Mouse (Mus musculus) frontal cortex, adult 2 months (tissue): ENCODE measurements around the gene Rexo1. TPM values are rescaled to one million over a fixed set of nuclear protein-coding genes. Genes with fewer than 3 reads are reported as not detected.

Experiments
- DNase-seq, 2 experiments: peaks; one replicate each; pipeline ENCODE4 v3.0.0; 2022; ENCODE audit warnings: low spot score in 1 of 2; ENCODE audit errors: extremely low spot score in 1 of 2
- polyA plus RNA-seq: library from polyadenylated mRNA; depleted of rRNA; stranded (reverse); fragments of >200 nt; gene quantifications from 2 replicates; pipeline ENCODE4 v1.2.3, GENCODE M21; 2012

Rexo1 gene
- polyA plus RNA-seq, 1 experiment, result 45.5 TPM

DNA sequence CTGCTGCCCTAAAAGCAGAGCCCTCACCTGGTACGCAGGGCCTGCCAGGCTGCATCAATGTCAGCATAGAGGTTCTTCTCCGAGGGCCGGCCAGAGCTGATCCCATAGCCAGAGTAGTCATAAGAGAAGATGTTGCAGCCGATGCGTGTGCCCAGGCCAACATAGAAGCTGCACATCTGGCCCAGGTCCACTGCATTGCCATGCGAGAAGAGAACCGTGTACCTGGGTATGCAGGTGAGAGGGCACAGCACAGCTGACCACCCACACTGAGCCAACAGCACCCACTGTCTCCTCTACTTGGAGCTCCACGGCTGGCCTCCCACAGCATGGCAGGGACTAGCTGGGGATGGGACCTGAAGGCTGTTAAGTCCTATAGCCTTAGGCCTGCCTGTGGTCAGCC is 24.2 kb upstream of the Rexo1 start:
- DNase-seq, result no peak

GRCm38 (mm10) chr10:80584642-80585552 is 23.5 kb upstream of the Rexo1 start:
- no peak for DNase-seq

DNA sequence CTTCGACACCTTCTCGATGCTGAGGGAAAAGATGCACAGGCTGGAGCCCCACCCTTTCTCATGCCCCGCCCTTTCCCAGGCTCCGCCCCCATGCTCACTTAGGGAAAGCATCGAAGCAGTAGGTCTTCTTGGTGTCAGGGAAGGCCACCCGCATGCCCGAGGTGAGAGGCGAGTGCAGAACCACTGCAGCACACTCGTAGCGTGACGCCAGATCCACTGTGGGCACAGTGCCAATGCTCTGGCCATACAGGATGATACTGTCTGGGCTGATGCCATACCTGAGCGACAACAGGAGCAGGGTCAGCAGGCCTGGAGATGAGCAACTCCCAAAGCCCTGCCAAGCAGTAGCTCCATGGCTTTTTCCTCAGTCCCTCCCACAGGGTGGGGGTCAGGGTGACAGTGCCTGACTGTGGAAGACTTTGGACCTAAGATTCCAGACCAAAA is 22.7 kb upstream of the Rexo1 start:
- DNase-seq, result no peak

- no peak for DNase-seq
These were observed 21.7 kb upstream of the Rexo1 start for GRCm38 (mm10) chr10:80583047-80583446.

- DNase-seq, result peak in 1 of 2 experiments; percentile 64
These were observed 17.6 kb upstream of the Rexo1 start for GRCm38 (mm10) chr10:80578911-80579310.

- DNase-seq, result peak in 1 of 2 experiments; percentile 67
These were observed 16.9 kb upstream of the Rexo1 start for GRCm38 (mm10) chr10:80578131-80578750.

DNA sequence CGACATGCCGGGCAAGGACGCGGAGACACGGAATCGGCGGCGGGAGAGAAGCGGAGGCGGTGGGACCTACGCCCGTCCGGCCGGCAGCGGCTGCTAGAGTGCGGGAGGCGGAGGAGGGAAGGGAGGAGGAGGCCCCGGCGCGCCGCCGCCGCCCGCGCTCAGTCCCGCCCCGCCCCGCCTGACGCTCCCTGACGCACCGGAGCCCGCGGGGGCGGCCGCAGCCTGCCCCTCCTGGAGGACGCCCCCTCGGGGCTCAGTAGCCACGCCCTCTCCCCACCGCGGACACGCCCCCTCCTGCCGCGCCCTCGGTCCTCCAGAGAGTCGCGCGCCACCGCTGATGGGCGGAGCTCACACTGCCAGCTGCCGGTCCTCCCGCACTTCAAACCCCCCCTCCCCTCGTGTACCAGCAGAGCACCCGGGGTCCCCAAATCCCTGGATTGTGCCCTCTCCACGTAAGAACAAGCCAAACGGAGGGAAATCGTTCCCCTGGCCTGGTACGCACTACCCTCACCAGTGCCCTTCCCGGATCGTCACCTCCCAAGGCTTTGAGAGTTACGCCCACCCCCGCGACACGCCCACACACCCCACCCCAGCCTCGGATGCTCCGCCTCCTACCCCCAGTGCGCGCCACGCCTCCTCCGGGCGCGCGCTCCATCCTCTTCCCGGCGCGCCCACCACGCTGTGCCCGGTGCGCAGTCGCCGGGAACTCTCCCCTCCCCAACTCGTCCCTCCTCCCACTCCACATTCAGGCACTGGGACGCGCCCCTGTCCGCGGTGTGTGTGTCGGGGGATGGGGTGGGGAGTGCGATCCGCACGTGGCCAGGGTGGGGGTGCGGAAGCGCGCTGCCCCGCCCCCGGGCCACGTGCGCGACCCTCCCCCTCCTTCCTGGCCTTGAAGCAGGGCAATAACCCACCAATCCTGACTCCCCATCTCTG is 16.1 kb upstream of the Rexo1 start, which contains the start of gene Klf16:
Gene Klf16 (minus strand): TSS at position 127 of the 936 bp plus-strand sequence.
- DNase-seq, result peak; percentile 90 to 94

GRCm38 (mm10) chr10:80576351-80577194 is 15.2 kb upstream of the Rexo1 start:
- DNase-seq, result peak in 1 of 2 experiments; percentile 49

GRCm38 (mm10) chr10:80575925-80576324 is 14.6 kb upstream of the Rexo1 start:
- no peak for DNase-seq

GRCm38 (mm10) chr10:80574896-80575295 is 13.5 kb upstream of the Rexo1 start:
- DNase-seq, result peak in 1 of 2 experiments; percentile 52

DNA sequence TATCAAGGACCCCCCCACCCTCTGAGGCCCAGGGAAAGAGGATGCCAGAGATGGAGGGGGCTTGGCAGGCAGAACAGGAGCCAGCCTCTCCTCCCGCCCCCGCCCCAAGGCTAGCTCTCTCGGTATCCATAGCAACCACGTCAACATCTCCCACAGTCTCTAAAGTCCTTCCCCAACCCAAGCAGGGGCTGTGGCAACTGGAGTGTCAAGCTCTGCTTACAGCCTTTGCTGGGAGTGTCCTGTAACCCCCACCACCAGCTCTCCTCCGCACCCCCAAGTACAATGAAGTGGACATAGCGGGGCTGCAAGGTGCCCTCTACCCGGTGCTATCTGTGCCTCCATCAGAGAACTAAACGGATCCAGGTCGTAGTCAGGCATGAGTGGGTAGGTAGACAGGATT is 12.6 kb upstream of the Rexo1 start:
- peak in 1 of 2 experiments; percentile 77 for DNase-seq

GRCm38 (mm10) chr10:80572477-80572876 is 11.1 kb upstream of the Rexo1 start:
- DNase-seq, result no peak

DNA sequence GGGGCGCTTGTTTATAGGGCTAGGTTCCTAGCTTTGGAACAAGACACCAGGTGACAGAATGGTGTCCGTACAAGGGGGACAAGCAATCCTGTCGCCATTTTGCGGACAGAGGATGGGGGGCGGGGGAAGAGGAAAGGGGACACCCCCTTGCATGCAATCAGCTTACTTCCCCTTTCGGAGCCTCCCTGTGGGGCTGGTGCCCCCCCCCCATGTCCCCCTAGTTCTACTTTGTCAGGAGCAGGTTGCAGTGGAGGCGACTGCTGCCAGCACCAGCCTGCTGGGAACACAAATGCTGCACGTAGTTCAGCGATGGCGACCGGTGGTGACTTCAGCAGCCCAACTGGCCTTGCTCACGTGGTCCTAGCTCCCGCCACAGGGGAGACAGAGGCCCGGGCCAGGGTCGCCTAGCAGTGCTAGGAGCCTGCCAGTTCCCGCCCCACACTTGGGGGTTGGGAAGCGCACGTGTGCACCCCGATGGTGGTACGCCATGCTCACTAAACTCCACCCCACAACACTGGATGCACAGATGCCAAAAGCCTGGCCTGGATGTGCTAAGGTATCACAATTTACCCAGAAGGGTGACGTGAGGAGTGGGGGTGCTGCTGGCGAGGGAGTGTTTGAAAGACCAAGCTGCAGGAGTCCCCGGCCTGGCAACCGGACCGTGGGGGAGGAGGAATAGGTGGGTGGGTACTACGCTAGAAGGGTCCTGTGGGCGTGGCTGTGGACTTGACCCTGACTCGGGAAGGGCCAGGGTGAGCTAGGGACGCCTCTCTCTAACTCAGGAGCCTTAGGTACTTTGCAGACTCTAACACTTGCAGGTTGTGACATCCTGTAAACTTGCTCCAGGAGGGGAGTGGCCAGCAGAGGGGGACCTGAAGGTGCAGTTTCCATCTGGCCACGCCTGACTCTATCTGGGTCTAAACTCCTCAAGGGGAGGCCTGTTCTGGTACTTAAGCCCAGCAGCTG is 9.8 kb upstream of the Rexo1 start:
- DNase-seq, result peak in 1 of 2 experiments; percentile 38

DNA sequence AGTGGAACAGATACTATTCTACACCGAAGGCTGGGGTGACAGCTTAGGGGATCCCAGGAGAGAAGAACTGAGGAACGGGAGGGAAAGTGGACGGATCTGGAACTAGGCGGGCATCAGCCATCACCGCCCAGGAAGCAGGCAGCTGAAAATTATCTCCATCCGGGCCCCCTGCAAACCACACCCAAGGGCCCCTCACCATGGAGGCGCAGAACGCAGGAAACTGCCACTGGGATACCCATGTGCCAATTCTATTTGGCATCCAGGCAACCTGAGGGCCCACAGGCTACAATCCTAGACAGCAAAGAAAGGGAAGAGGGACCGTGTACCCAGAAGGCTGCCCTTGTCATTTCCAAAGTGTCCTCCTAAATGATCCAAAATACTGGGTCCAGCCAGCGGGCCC is 9.1 kb upstream of the Rexo1 start:
- no peak for DNase-seq

DNA sequence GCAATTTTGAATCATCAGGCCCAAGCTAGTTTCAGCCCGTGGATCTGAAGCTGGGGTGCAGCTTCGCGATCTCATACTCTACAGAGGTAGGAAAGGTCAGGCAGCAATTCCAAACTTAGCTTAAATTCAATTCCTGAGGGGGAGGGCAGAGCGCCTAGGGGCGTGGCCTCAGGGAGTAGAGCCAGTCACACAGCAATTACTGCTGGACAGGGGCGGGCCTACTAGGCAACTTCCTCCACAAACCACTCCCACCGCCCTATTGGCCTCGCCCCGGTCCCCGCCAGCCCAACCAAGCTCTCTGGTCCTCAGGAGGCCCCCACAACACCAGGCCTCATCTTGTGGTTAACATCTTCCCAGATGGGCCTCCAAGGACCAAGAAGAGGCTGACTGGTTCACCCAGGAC is 8.3 kb upstream of the Rexo1 start:
- DNase-seq, result no peak

GRCm38 (mm10) chr10:80568876-80569275 is 7.5 kb upstream of the Rexo1 start:
- DNase-seq, result no peak

DNA sequence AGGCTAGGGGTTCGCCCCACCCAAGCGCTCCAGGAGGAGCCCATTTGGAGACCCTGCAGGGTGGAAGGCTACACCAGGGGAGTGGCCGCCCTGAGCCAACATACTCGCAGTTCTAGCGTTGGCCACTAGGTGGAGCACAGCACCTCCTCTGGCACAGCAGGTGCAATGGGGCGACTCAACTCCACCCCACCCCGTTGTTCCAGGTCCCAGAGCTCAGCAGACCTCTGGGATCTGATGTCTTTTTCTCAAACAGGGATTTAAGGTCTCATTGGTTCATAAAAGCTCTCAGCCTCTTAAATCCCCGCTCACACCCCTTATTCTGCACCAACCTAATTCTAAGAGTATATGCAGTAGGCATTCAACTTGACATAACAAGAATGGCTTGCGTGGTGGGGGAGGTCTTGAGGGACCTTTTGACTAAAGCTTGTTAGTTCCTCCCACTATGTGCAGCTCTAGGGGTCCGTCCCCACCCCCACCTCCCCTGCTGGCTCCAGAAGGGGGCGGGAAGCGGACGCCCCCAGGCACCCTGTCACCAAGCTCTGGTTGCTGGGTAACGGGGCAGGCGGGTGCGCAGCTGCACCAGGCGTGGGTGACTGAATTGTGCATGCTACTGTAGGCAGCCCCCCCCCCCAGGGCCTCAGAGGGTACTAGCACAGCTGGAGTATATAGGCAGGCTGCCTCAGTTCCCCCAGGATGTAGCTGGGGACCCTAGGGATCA is 5.2 kb upstream of the Rexo1 start:
- DNase-seq, result peak; percentile 80 to 96

- DNase-seq, result no peak
These were observed 739 bp downstream of the Rexo1 start for GRCm38 (mm10) chr10:80560621-80561020.
